In the genomic region with DNA sequence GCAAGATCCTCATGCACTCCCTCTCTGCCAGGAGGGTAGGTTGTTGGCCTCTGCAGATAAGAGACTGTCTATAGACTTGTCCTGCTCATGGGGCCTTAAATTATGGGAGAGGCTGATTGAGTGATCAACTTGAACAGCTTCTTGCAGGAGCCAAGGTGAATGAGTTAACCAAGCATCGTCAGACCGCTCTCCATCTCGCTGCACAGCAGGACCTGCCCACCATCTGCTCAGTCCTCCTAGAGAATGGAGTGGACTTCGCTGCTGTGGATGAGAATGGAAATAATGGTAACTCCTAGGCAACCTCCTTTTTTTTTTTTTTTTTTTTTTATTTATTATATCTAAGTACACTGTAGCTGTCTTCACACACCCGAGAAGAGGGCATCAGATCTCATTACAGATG, we compare ENCODE assay signal across 17 mouse cellular contexts. TPM values are rescaled to one million over a fixed set of nuclear protein-coding genes. Genes with fewer than 3 reads are reported as not detected.
DNase-seq lines count a peak whose midpoint lies in the region; ATAC-seq lines count a peak whose summit lies in the region.
"Had no signal": no experiment of that assay in that cellular context is flagged by ENCODE, and none has a peak within 500 bp of the region (broad histone marks: within the 10 kb centered on the region; RNA-seq: fewer than 3 reads in every experiment).

No protein-coding gene starts in this region.

- ATAC-seq in cerebellum, adult (ENCODE audit: insufficient number of reproducible peaks, low FRiP score, low TSS enrichment): no peak
- ATAC-seq: forebrain, embryonic 14.5 days; hindbrain, embryonic 16.5 days; inflammation-experienced regulatory T-cells, adult 6 months; intestine, postnatal 0 days had no signal

- peak; percentile 5 for DNase-seq in cerebellum, adult 8-10 months
- peak; percentile 25 for DNase-seq in cerebellum, adult 9-11 months
- peak; percentile 49 to 71 for DNase-seq in cerebellum, postnatal 25 days
- DNase-seq in adrenal gland, adult 2 months: no peak
- no peak for DNase-seq in adipocyte (ENCODE audit: low spot score)
- DNase-seq: adrenal gland, postnatal 14 days; embryo, embryonic 11 days; gastrocnemius, postnatal 36 days; heart, adult 11 months; heart, postnatal 10 days; heart, postnatal 4 days; kidney, adult 8-10 months had no signal

RNA-seq across cellular contexts. Expression of gene Cyb5d2, which starts 37.6 kb away (rescaled TPM):
- 10 to 100 TPM; 21.3 to 22.9 TPM for total RNA-seq in adrenal gland, adult 2 months (2021)
- polyA plus RNA-seq in adrenal gland, adult 2 months (2012; rRNA removed): 7.8 and 8.5 TPM in 2 replicates

RNA-seq across cellular contexts. Expression of gene Zzef1, which starts 37.7 kb away (rescaled TPM):
- 10 to 100 TPM; 31.5 to 32.7 TPM for total RNA-seq in adrenal gland, adult 2 months (2021)
- polyA plus RNA-seq in adrenal gland, adult 2 months (2012; rRNA removed): 19.5 and 23.6 TPM in 2 replicates

Comparison
In these comparisons a context has a peak if more than half of its experiments do, and no peak if none do; other contexts are left out.
1. DNase-seq: peak in cerebellum, adult 8-10 months (single experiment), cerebellum, adult 9-11 months (single experiment) and cerebellum, postnatal 25 days (2 of 2); none in adrenal gland, adult 2 months (single experiment) and adipocyte (single experiment).